Mouse (Mus musculus) kidney, adult 2 months (tissue): ENCODE data around the gene Hmcn2. TPM values are rescaled to one million over a fixed set of nuclear protein-coding genes. Genes with fewer than 3 reads are reported as not detected.
A peak's percentile ranks its signal among the peaks of the same experiment; 100 is the strongest.

ENCODE experiments used
- DNase-seq: peaks from one replicate; pipeline ENCODE4 v3.0.0; 2021
- H3K27ac ChIP-seq: fragments of 200-500 bp; 2 replicates; pipeline ENCODE4 v1.5.1; 2012; ENCODE audit warnings: low read depth, low read length, control low read depth, inconsistent platforms; ENCODE audit not compliant: insufficient read depth
- H3K27me3 ChIP-seq: fragments of 200-500 bp; replicated peaks from 2 replicates; pipeline ENCODE4 v1.6.1; 2012; ENCODE audit warnings: mild to moderate bottlenecking, moderate library complexity, low read length, inconsistent platforms; ENCODE audit not compliant: control insufficient read depth, insufficient read depth
- H3K36me3 ChIP-seq: fragments of 200-500 bp; 2 replicates; pipeline ENCODE4 v1.6.1; 2012; ENCODE audit warnings: mild to moderate bottlenecking, moderate library complexity, low read length, inconsistent platforms; ENCODE audit not compliant: control insufficient read depth, insufficient read depth
- H3K4me1 ChIP-seq: fragments of 200-500 bp; 2 replicates; pipeline ENCODE4 v1.6.1; 2011; ENCODE audit warnings: low read length; ENCODE audit not compliant: control insufficient read depth, insufficient read depth
- H3K4me3 ChIP-seq: fragments of 200-500 bp; 2 replicates; pipeline ENCODE4 v1.5.1; 2011; ENCODE audit warnings: mild to moderate bottlenecking, low read depth, low read length, control low read depth; ENCODE audit not compliant: insufficient read depth
- CTCF ChIP-seq: fragments of 200-500 bp; conservative IDR thresholded peaks from 2 replicates; pipeline ENCODE4 v1.5.1; 2011; ENCODE audit warnings: low read depth, mild to moderate bottlenecking, control low read depth, low read length, moderate library complexity, mixed read lengths; ENCODE audit not compliant: insufficient read depth, insufficient read length
- POLR2A ChIP-seq: fragments of 200-500 bp; IDR thresholded peaks from one replicate; pipeline ENCODE4 v1.6.1; 2011; ENCODE audit warnings: low read depth, low read length, control low read depth
- whole genome bisulfite sequencing: fragments of 180-500 bp; shearing (Covaris S2); methylation state at CpG from one replicate; pipeline ENCODE4 v1.1.7; 2018; 5-methylcytosine and 5-hydroxymethylcytosine counted together
- polyA plus RNA-seq: library from polyadenylated mRNA; depleted of rRNA; stranded (reverse); fragments of >200 nt; gene quantifications from 2 replicates; pipeline ENCODE4 v1.2.3, GENCODE M21; 2012

The Hmcn2 gene
- polyA plus RNA-seq, 1 experiment, result 14.3 TPM

GRCm38 (mm10) chr2:31359316-31359715 is 45.1 kb downstream of the Hmcn2 start:
- 71% methylated on average over 7 of the region's 7 CpGs for WGBS
- no peaks in the 10 kb centered on the region for H3K36me3 ChIP-seq
- no peaks in the 10 kb centered on the region for H3K27me3 ChIP-seq
- no peak overlapping the region for H3K4me3 ChIP-seq
- no peak overlapping the region for H3K27ac ChIP-seq
- no peaks in the 10 kb centered on the region for H3K4me1 ChIP-seq
- no peak for DNase-seq
- no peak for TF ChIP-seq POLR2A
- TF ChIP-seq CTCF, result no peak

- TF ChIP-seq CTCF, result no peak
- TF ChIP-seq POLR2A, result no peak
- H3K36me3 ChIP-seq, result no peaks in the 10 kb centered on the region
- DNase-seq, result no peak
- no peaks in the 10 kb centered on the region for H3K27me3 ChIP-seq
- 76% methylated on average over 7 of the region's 7 CpGs for WGBS
- no peak overlapping the region for H3K27ac ChIP-seq
- no peaks in the 10 kb centered on the region for H3K4me1 ChIP-seq
- H3K4me3 ChIP-seq, result no peak overlapping the region
These were observed 53.0 kb downstream of the Hmcn2 start for GRCm38 (mm10) chr2:31367186-31367585.

- Histone ChIP-seq H3K4me1 (no peaks in the 10 kb centered on the region), H3K27ac (no peak overlapping the region), H3K27me3 (no peaks in the 10 kb centered on the region), H3K4me3 (no peak overlapping the region), H3K36me3 (no peaks in the 10 kb centered on the region)
- TF ChIP-seq POLR2A, result no peak
- TF ChIP-seq CTCF, result no peak
- peak; percentile 8 for DNase-seq
- 54% methylated on average over 9 of the region's 9 CpGs for WGBS
These were observed 57.2 kb downstream of the Hmcn2 start for GRCm38 (mm10) chr2:31371396-31371795.

GRCm38 (mm10) chr2:31372186-31372585 is 58.0 kb downstream of the Hmcn2 start:
- Histone ChIP-seq H3K27me3 (no peaks in the 10 kb centered on the region), H3K27ac (no peak overlapping the region), H3K36me3 (no peaks in the 10 kb centered on the region), H3K4me1 (no peaks in the 10 kb centered on the region), H3K4me3 (no peak overlapping the region)
- 97% methylated on average over 4 of the region's 4 CpGs for WGBS
- TF ChIP-seq POLR2A, result no peak
- DNase-seq, result no peak

GRCm38 (mm10) chr2:31374415-31374814 is 60.2 kb downstream of the Hmcn2 start:
- H3K27ac ChIP-seq, result no peak overlapping the region
- no peaks in the 10 kb centered on the region for H3K36me3 ChIP-seq
- no peak overlapping the region for H3K4me3 ChIP-seq
- DNase-seq, result no peak
- WGBS, result 82% methylated on average over 1 of the region's 1 CpGs
- H3K4me1 ChIP-seq, result no peaks in the 10 kb centered on the region
- no peaks in the 10 kb centered on the region for H3K27me3 ChIP-seq
- TF ChIP-seq POLR2A (no peak), CTCF (no peak)

- Histone ChIP-seq H3K36me3 (no peaks in the 10 kb centered on the region), H3K27ac (no peak overlapping the region), H3K27me3 (no peaks in the 10 kb centered on the region), H3K4me3 (no peak overlapping the region), H3K4me1 (no peaks in the 10 kb centered on the region)
- TF ChIP-seq CTCF (no peak), POLR2A (no peak)
- DNase-seq, result no peak
- 50% methylated on average over 3 of the region's 3 CpGs for WGBS
These were observed 61.8 kb downstream of the Hmcn2 start for GRCm38 (mm10) chr2:31376057-31376456.

- Histone ChIP-seq H3K4me1 (no peaks in the 10 kb centered on the region), H3K27ac (no peak overlapping the region), H3K4me3 (no peak overlapping the region), H3K36me3 (no peaks in the 10 kb centered on the region), H3K27me3 (no peaks in the 10 kb centered on the region)
- TF ChIP-seq POLR2A, result no peak
- no peak for TF ChIP-seq CTCF
- WGBS, result 61% methylated on average over 2 of the region's 2 CpGs
- DNase-seq, result no peak
These were observed 63.3 kb downstream of the Hmcn2 start for GRCm38 (mm10) chr2:31377481-31377880.
